Mouse (Mus musculus) myocyte (in vitro differentiated cells): Measurements from ENCODE around the gene Trpm3.

Experiments
- POLR2A ChIP-seq: IDR thresholded peaks from one replicate; pipeline ENCODE4 v1.6.1; 2011; ENCODE audit warnings: low read depth, mild to moderate bottlenecking, control low read depth, moderate library complexity; ENCODE audit not compliant: insufficient read length
- SRF ChIP-seq: IDR thresholded peaks from one replicate; pipeline ENCODE4 v1.6.1; 2011; ENCODE audit warnings: low read depth; ENCODE audit not compliant: control insufficient read depth, insufficient read length
- USF1 ChIP-seq: IDR thresholded peaks from one replicate; pipeline ENCODE4 v1.6.1; 2011; ENCODE audit warnings: low read depth, mild to moderate bottlenecking, control low read depth, moderate library complexity

DNA sequence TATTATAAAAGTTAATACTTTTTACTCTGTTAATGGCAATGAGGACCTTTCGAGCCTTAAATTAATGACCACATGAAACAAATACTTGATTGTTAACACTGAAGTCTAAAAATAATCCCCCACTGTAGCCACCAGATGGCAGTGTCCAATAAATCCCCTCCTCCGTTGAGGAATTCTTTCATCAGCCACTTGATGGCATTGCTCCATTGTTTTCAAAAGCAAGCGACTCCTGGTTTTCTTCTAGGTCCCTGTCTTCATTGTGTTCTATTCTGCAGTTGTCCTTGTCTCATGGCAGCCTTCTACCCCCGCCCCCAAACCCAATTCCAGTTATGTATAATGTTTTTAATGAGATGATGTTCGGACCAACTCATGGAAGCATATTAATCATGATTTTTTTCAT lies 198.6 kb downstream of the Trpm3 start:
- TF ChIP-seq SRF (no peak), USF1 (no peak), POLR2A (no peak)
